Mouse (Mus musculus): ENCODE data around the gene Idh1. TPM values are rescaled to one million over a fixed set of nuclear protein-coding genes. Genes with fewer than 3 reads are reported as not detected.

The Idh1 gene
- polyA plus RNA-seq, 2 experiments = 62.2 to 128 TPM

- Histone ChIP-seq H3K9me3 (ENCODE audit: control insufficient read depth, low read length) (no peaks in the 10 kb centered on the region), H3K27me3 (ENCODE audit: control insufficient read depth, insufficient read depth, low read length) (no peaks in the 10 kb centered on the region), H3K4me2 (replicated peaks; ENCODE audit: low read depth, low read length, severe bottlenecking) (no peak overlapping the region), H3K4me3 (replicated peaks; ENCODE audit: low read length) (no peak overlapping the region), H3K36me3 (ENCODE audit: control insufficient read depth, insufficient read depth, low read length) (peaks cover 33% of the 10 kb centered on the region), H3K27ac (replicated peaks; ENCODE audit: low read depth, low read length) (no peak overlapping the region), H3K9ac (ENCODE audit: low read depth, low read length, severe bottlenecking) (no peak overlapping the region), H3K4me1 (ENCODE audit: control insufficient read depth, insufficient read depth, low read length) (no peaks in the 10 kb centered on the region)
- TF ChIP-seq POLR2A (IDR thresholded peaks at IDR 0.05; ENCODE audit: borderline replicate concordance, extremely low read depth, insufficient read depth, insufficient read length) = no peak
- 84% methylated on average over 1 of the region's 1 CpGs for WGBS
- no peak for DNase-seq (ENCODE audit: low spot score)
- ATAC-seq (ENCODE audit: low FRiP score, low read depth) = no peak
Measured at GRCm38 (mm10) chr1:65217972-65218371, 31.7 kb upstream of the Idh1 start.

GRCm38 (mm10) chr1:65217567-65217966 lies 31.3 kb upstream of the Idh1 start:
- TF ChIP-seq POLR2A (IDR thresholded peaks at IDR 0.05; ENCODE audit: borderline replicate concordance, extremely low read depth, insufficient read depth, insufficient read length) = no peak
- H3K9ac ChIP-seq (ENCODE audit: low read depth, low read length, severe bottlenecking) = no peak overlapping the region
- H3K4me1 ChIP-seq (ENCODE audit: control insufficient read depth, insufficient read depth, low read length) = no peaks in the 10 kb centered on the region
- DNase-seq (ENCODE audit: low spot score) (no peak), ATAC-seq (ENCODE audit: low FRiP score, low read depth) (no peak)
- H3K27me3 ChIP-seq (ENCODE audit: control insufficient read depth, insufficient read depth, low read length) = no peaks in the 10 kb centered on the region
- H3K9me3 ChIP-seq (ENCODE audit: control insufficient read depth, low read length) = no peaks in the 10 kb centered on the region
- H3K36me3 ChIP-seq (ENCODE audit: control insufficient read depth, insufficient read depth, low read length) = peaks cover 30% of the 10 kb centered on the region
- H3K4me3 ChIP-seq (replicated peaks; ENCODE audit: low read length) = no peak overlapping the region
- no peak overlapping the region for H3K27ac ChIP-seq (replicated peaks; ENCODE audit: low read depth, low read length)
- no peak overlapping the region for H3K4me2 ChIP-seq (replicated peaks; ENCODE audit: low read depth, low read length, severe bottlenecking)
- WGBS = 92% methylated on average over 2 of the region's 2 CpGs

- H3K4me3 ChIP-seq (replicated peaks; ENCODE audit: low read length) = no peak overlapping the region
Measured at GRCm38 (mm10) chr1:65213214-65213613, 26.9 kb upstream of the Idh1 start.

DNA sequence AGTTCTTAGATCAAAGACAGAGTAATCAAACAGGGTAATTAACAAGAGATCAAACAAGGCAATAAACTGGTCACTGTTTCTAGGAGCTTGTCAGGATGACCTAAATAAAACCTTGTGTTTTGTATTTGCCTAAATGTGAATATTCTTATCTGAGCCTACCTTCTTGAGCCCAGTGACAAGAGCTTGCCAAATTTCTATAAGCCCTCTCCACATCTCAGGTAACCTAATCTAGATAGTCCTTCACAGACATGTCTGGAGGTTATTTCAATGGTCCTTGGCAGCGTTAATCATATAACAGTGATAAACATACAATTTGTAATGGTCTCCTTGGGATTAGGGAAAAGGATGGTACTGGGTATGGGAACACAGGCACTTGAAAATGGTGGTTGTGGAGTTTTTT lies 18.0 kb upstream of the Idh1 start:
- H3K4me2 ChIP-seq (replicated peaks; ENCODE audit: low read depth, low read length, severe bottlenecking) = no peak overlapping the region
- H3K9me3 ChIP-seq (ENCODE audit: control insufficient read depth, low read length) = no peaks in the 10 kb centered on the region
- H3K9ac ChIP-seq (ENCODE audit: low read depth, low read length, severe bottlenecking) = no peak overlapping the region
- no peak for TF ChIP-seq POLR2A (IDR thresholded peaks at IDR 0.05; ENCODE audit: borderline replicate concordance, extremely low read depth, insufficient read depth, insufficient read length)
- peaks cover 44% of the 10 kb centered on the region for H3K36me3 ChIP-seq (ENCODE audit: control insufficient read depth, insufficient read depth, low read length)
- ATAC-seq (ENCODE audit: low FRiP score, low read depth) (no peak), DNase-seq (ENCODE audit: low spot score) (no peak)
- WGBS = 67% methylated on average over 1 of the region's 1 CpGs
- H3K4me1 ChIP-seq (ENCODE audit: control insufficient read depth, insufficient read depth, low read length) = no peaks in the 10 kb centered on the region
- H3K4me3 ChIP-seq (replicated peaks; ENCODE audit: low read length) = no peak overlapping the region
- no peaks in the 10 kb centered on the region for H3K27me3 ChIP-seq (ENCODE audit: control insufficient read depth, insufficient read depth, low read length)
- H3K27ac ChIP-seq (replicated peaks; ENCODE audit: low read depth, low read length) = no peak overlapping the region

More at GRCm38 (mm10) chr1:65213214-65213613, 26.9 kb upstream of the Idh1 start:
- no peak for DNase-seq (ENCODE audit: low spot score)
- Histone ChIP-seq H3K27me3 (ENCODE audit: control insufficient read depth, insufficient read depth, low read length) (no peaks in the 10 kb centered on the region), H3K4me2 (replicated peaks; ENCODE audit: low read depth, low read length, severe bottlenecking) (no peak overlapping the region), H3K9ac (ENCODE audit: low read depth, low read length, severe bottlenecking) (no peak overlapping the region), H3K27ac (replicated peaks; ENCODE audit: low read depth, low read length) (no peak overlapping the region), H3K36me3 (ENCODE audit: control insufficient read depth, insufficient read depth, low read length) (peaks cover 29% of the 10 kb centered on the region), H3K4me1 (ENCODE audit: control insufficient read depth, insufficient read depth, low read length) (no peaks in the 10 kb centered on the region), H3K9me3 (ENCODE audit: control insufficient read depth, low read length) (peaks cover 15% of the 10 kb centered on the region)
- ATAC-seq (ENCODE audit: low FRiP score, low read depth) = no peak
- TF ChIP-seq POLR2A (IDR thresholded peaks at IDR 0.05; ENCODE audit: borderline replicate concordance, extremely low read depth, insufficient read depth, insufficient read length) = no peak
- 86% methylated on average over 2 of the region's 2 CpGs for WGBS

GRCm38 (mm10) chr1:65198861-65199260 lies 12.6 kb upstream of the Idh1 start:
- Histone ChIP-seq H3K4me1 (ENCODE audit: control insufficient read depth, insufficient read depth, low read length) (no peaks in the 10 kb centered on the region), H3K27ac (replicated peaks; ENCODE audit: low read depth, low read length) (no peak overlapping the region), H3K36me3 (ENCODE audit: control insufficient read depth, insufficient read depth, low read length) (peaks cover 43% of the 10 kb centered on the region), H3K9me3 (ENCODE audit: control insufficient read depth, low read length) (no peaks in the 10 kb centered on the region), H3K4me3 (replicated peaks; ENCODE audit: low read length) (no peak overlapping the region), H3K4me2 (replicated peaks; ENCODE audit: low read depth, low read length, severe bottlenecking) (no peak overlapping the region), H3K27me3 (ENCODE audit: control insufficient read depth, insufficient read depth, low read length) (no peaks in the 10 kb centered on the region), H3K9ac (ENCODE audit: low read depth, low read length, severe bottlenecking) (no peak overlapping the region)
- no peak for TF ChIP-seq POLR2A (IDR thresholded peaks at IDR 0.05; ENCODE audit: borderline replicate concordance, extremely low read depth, insufficient read depth, insufficient read length)
- 92% methylated on average over 2 of the region's 2 CpGs for WGBS
- no peak for DNase-seq (ENCODE audit: low spot score)
- ATAC-seq (ENCODE audit: low FRiP score, low read depth) = no peak

- TF ChIP-seq POLR2A (IDR thresholded peaks at IDR 0.05; ENCODE audit: borderline replicate concordance, extremely low read depth, insufficient read depth, insufficient read length) = no peak
- H3K9me3 ChIP-seq (ENCODE audit: control insufficient read depth, low read length) = no peaks in the 10 kb centered on the region
- H3K27ac ChIP-seq (replicated peaks; ENCODE audit: low read depth, low read length) = no peak overlapping the region
- no peak overlapping the region for H3K9ac ChIP-seq (ENCODE audit: low read depth, low read length, severe bottlenecking)
- ATAC-seq (ENCODE audit: low FRiP score, low read depth) (no peak), DNase-seq (ENCODE audit: low spot score) (no peak)
- no peaks in the 10 kb centered on the region for H3K27me3 ChIP-seq (ENCODE audit: control insufficient read depth, insufficient read depth, low read length)
- no peak overlapping the region for H3K4me3 ChIP-seq (replicated peaks; ENCODE audit: low read length)
- H3K36me3 ChIP-seq (ENCODE audit: control insufficient read depth, insufficient read depth, low read length) = peaks cover 39% of the 10 kb centered on the region
- H3K4me1 ChIP-seq (ENCODE audit: control insufficient read depth, insufficient read depth, low read length) = no peaks in the 10 kb centered on the region
- no peak overlapping the region for H3K4me2 ChIP-seq (replicated peaks; ENCODE audit: low read depth, low read length, severe bottlenecking)
- WGBS = 93% methylated on average over 2 of the region's 2 CpGs
Measured at GRCm38 (mm10) chr1:65198425-65198824, 12.1 kb upstream of the Idh1 start.

Data from limb, embryonic 14.5 days (tissue).